Mouse (Mus musculus) layer of hippocampus, adult 2 months (tissue): Measurements from ENCODE around the gene Rem2. TPM values are rescaled to one million over a fixed set of nuclear protein-coding genes. Genes with fewer than 3 reads are reported as not detected.

Experiments
- DNase-seq, 2 experiments: peaks; one replicate each; pipeline ENCODE4 v3.0.0; 2022; ENCODE audit warnings: low spot score in 2 of 2
- H3K27ac ChIP-seq: fragments of 200-600 bp; 2 replicates; pipeline ENCODE4 v1.8.1; 2022
- H3K4me3 ChIP-seq: fragments of 200-600 bp; 2 replicates; pipeline ENCODE4 v1.8.1; 2022; ENCODE audit warnings: mild to moderate bottlenecking
- CTCF ChIP-seq: fragments of 200-600 bp; conservative IDR thresholded peaks from 2 replicates; pipeline ENCODE4 v1.8.1; 2022; ENCODE audit warnings: antibody characterized with exemption, mild to moderate bottlenecking, moderate library complexity
- total RNA-seq, 2 experiments: library from RNA; stranded (reverse); gene quantifications; 2 replicates each; pipeline ENCODE4 v1.2.3; 2021

Rem2 gene
- total RNA-seq, 2 experiments from 2014 or later = 23.9 to 24.0 TPM

GRCm38 (mm10) chr14:54433941-54434531 is 41.9 kb upstream of the Rem2 start:
- Histone ChIP-seq H3K4me3 (peak overlapping the region; percentile 57), H3K27ac (peak overlapping the region; percentile 82; the same call in 1 of the 2 replicates)
- no peak for TF ChIP-seq CTCF
- no peak for DNase-seq

GRCm38 (mm10) chr14:54435194-54435918 is 40.5 kb upstream of the Rem2 start:
- TF ChIP-seq CTCF = no peak
- no peak overlapping the region for H3K4me3 ChIP-seq
- no peak overlapping the region for H3K27ac ChIP-seq
- DNase-seq = no peak

GRCm38 (mm10) chr14:54439155-54439554 is 36.7 kb upstream of the Rem2 start:
- no peak for TF ChIP-seq CTCF
- no peak for DNase-seq
- Histone ChIP-seq H3K4me3 (no peak overlapping the region), H3K27ac (no peak overlapping the region)

GRCm38 (mm10) chr14:54439610-54440009 is 36.3 kb upstream of the Rem2 start:
- Histone ChIP-seq H3K27ac (no peak overlapping the region), H3K4me3 (no peak overlapping the region)
- no peak for TF ChIP-seq CTCF
- no peak for DNase-seq

GRCm38 (mm10) chr14:54440538-54440937 is 35.4 kb upstream of the Rem2 start:
- no peak for DNase-seq
- Histone ChIP-seq H3K27ac (no peak overlapping the region), H3K4me3 (no peak overlapping the region)
- TF ChIP-seq CTCF = no peak

GRCm38 (mm10) chr14:54441365-54441764 is 34.5 kb upstream of the Rem2 start:
- no peak overlapping the region for H3K27ac ChIP-seq
- H3K4me3 ChIP-seq = no peak overlapping the region
- no peak for DNase-seq
- TF ChIP-seq CTCF = no peak

- H3K27ac ChIP-seq = no peak overlapping the region
- TF ChIP-seq CTCF = no peak
- no peak for DNase-seq
- no peak overlapping the region for H3K4me3 ChIP-seq
Observed at GRCm38 (mm10) chr14:54442548-54442947, 33.4 kb upstream of the Rem2 start.

- Histone ChIP-seq H3K27ac (no peak overlapping the region), H3K4me3 (no peak overlapping the region)
- no peak for DNase-seq
- TF ChIP-seq CTCF = no peak
Observed at GRCm38 (mm10) chr14:54443196-54443595, 32.7 kb upstream of the Rem2 start.

- Histone ChIP-seq H3K27ac (no peak overlapping the region), H3K4me3 (no peak overlapping the region)
- no peak for TF ChIP-seq CTCF
- peak in 1 of 2 experiments; percentile 26 for DNase-seq
Observed at GRCm38 (mm10) chr14:54443712-54444618, 31.9 kb upstream of the Rem2 start.

GRCm38 (mm10) chr14:54445476-54445875 is 30.4 kb upstream of the Rem2 start:
- Histone ChIP-seq H3K27ac (no peak overlapping the region), H3K4me3 (no peak overlapping the region)
- no peak for TF ChIP-seq CTCF
- DNase-seq = no peak

GRCm38 (mm10) chr14:54453566-54453965 is 22.3 kb upstream of the Rem2 start:
- Histone ChIP-seq H3K27ac (no peak overlapping the region), H3K4me3 (no peak overlapping the region)
- DNase-seq = no peak
- TF ChIP-seq CTCF = no peak

GRCm38 (mm10) chr14:54454669-54455528 is 21.0 kb upstream of the Rem2 start:
- no peak for TF ChIP-seq CTCF
- Histone ChIP-seq H3K4me3 (no peak overlapping the region), H3K27ac (no peak overlapping the region)
- no peak for DNase-seq
